Mouse (Mus musculus): ENCODE data around the gene Fam78a. TPM values are rescaled to one million over a fixed set of nuclear protein-coding genes. Genes with fewer than 3 reads are reported as not detected.

Gene Fam78a
- polyA plus RNA-seq, 1 experiment from 2014 or later: 0.82 TPM

- TF ChIP-seq CTCF (IDR thresholded peaks at IDR 0.05; ENCODE audit: low read depth): no peak
- no peak overlapping the region for H3K4me2 ChIP-seq (ENCODE audit: low read length)
- 76% methylated on average over 5 of the region's 5 CpGs for WGBS
- no peak overlapping the region for H3K4me3 ChIP-seq (replicated peaks; ENCODE audit: low read depth, low read length)
- no peaks in the 10 kb centered on the region for H3K4me1 ChIP-seq (replicated peaks; ENCODE audit: insufficient read depth, low read length)
- no peak overlapping the region for H3K9ac ChIP-seq (ENCODE audit: low read depth, low read length)
- H3K9me3 ChIP-seq (replicated peaks; ENCODE audit: low read length): no peaks in the 10 kb centered on the region
- ATAC-seq (replicated peaks; ENCODE audit: low FRiP score, low read depth) (no peak), DNase-seq (ENCODE audit: low spot score) (no peak)
- H3K27me3 ChIP-seq (ENCODE audit: insufficient read depth, low read length): no peaks in the 10 kb centered on the region
- H3K36me3 ChIP-seq (ENCODE audit: insufficient read depth, low read length): no peaks in the 10 kb centered on the region
- H3K27ac ChIP-seq: no peak overlapping the region
Observed at GRCm38 (mm10) chr2:32065371-32065791, 19.3 kb downstream of the Fam78a start.

GRCm38 (mm10) chr2:32064913-32065312 lies 19.7 kb downstream of the Fam78a start:
- H3K9ac ChIP-seq (ENCODE audit: low read depth, low read length): no peak overlapping the region
- no peaks in the 10 kb centered on the region for H3K36me3 ChIP-seq (ENCODE audit: insufficient read depth, low read length)
- no peak overlapping the region for H3K27ac ChIP-seq
- DNase-seq (ENCODE audit: low spot score): no peak
- ATAC-seq (replicated peaks; ENCODE audit: low FRiP score, low read depth): no peak
- no peak overlapping the region for H3K4me2 ChIP-seq (ENCODE audit: low read length)
- no peak for TF ChIP-seq CTCF (IDR thresholded peaks at IDR 0.05; ENCODE audit: low read depth)
- H3K27me3 ChIP-seq (ENCODE audit: insufficient read depth, low read length): no peaks in the 10 kb centered on the region
- H3K4me1 ChIP-seq (replicated peaks; ENCODE audit: insufficient read depth, low read length): no peaks in the 10 kb centered on the region
- no peak overlapping the region for H3K4me3 ChIP-seq (replicated peaks; ENCODE audit: low read depth, low read length)
- WGBS: 63% methylated on average over 13 of the region's 13 CpGs
- H3K9me3 ChIP-seq (replicated peaks; ENCODE audit: low read length): no peaks in the 10 kb centered on the region

DNA sequence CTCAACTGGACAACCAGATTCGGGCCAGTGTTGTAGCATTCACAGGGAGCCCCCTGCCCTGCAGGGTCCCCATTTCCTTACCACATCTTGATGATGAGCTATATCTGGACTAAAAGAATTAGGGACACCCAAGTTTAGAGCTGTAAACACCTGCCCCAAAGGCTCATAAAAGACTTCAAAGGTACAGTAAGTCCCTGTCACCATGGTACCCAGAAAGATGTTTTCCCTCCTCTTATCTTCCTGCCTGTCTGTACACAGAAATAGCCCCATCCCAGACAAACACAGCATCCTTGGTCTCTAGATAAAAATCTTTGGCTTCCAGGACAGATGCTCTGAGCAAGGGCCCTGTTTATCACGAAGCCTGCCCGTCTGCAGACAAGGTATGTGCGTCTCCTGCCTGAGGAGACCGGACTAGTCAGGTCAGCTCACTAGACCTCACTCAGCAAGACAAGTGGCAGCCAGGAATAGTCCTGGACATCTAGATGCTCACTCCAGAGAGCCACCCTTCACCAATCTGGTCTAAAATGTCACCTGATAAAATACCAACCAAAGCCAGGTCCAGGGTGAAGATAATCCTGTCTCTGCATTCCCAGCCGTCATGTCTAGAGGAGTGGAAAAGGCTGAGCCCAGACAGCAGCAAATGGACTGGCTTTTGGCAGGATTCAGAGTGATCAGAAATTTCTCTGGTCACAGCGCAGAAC lies 21.1 kb downstream of the Fam78a start:
- no peak overlapping the region for H3K9ac ChIP-seq (ENCODE audit: low read depth, low read length)
- no peak overlapping the region for H3K4me3 ChIP-seq (replicated peaks; ENCODE audit: low read depth, low read length)
- H3K27ac ChIP-seq: no peak overlapping the region
- no peak overlapping the region for H3K4me2 ChIP-seq (ENCODE audit: low read length)
- DNase-seq (ENCODE audit: low spot score): no peak
- no peak for TF ChIP-seq CTCF (IDR thresholded peaks at IDR 0.05; ENCODE audit: low read depth)
- WGBS: 76% methylated on average over 7 of the region's 7 CpGs
- no peaks in the 10 kb centered on the region for H3K4me1 ChIP-seq (replicated peaks; ENCODE audit: insufficient read depth, low read length)
- no peaks in the 10 kb centered on the region for H3K9me3 ChIP-seq (replicated peaks; ENCODE audit: low read length)
- ATAC-seq (replicated peaks; ENCODE audit: low FRiP score, low read depth): no peak
- no peaks in the 10 kb centered on the region for H3K27me3 ChIP-seq (ENCODE audit: insufficient read depth, low read length)
- no peaks in the 10 kb centered on the region for H3K36me3 ChIP-seq (ENCODE audit: insufficient read depth, low read length)

- no peaks in the 10 kb centered on the region for H3K27me3 ChIP-seq (ENCODE audit: insufficient read depth, low read length)
- H3K9me3 ChIP-seq (replicated peaks; ENCODE audit: low read length): no peaks in the 10 kb centered on the region
- ATAC-seq (replicated peaks; ENCODE audit: low FRiP score, low read depth) (no peak), DNase-seq (ENCODE audit: low spot score) (no peak)
- H3K4me3 ChIP-seq (replicated peaks; ENCODE audit: low read depth, low read length): no peak overlapping the region
- H3K4me2 ChIP-seq (ENCODE audit: low read length): no peak overlapping the region
- TF ChIP-seq CTCF (IDR thresholded peaks at IDR 0.05; ENCODE audit: low read depth): no peak
- H3K9ac ChIP-seq (ENCODE audit: low read depth, low read length): no peak overlapping the region
- 90% methylated on average over 15 of the region's 15 CpGs for WGBS
- no peak overlapping the region for H3K27ac ChIP-seq
- H3K4me1 ChIP-seq (replicated peaks; ENCODE audit: insufficient read depth, low read length): no peaks in the 10 kb centered on the region
- no peaks in the 10 kb centered on the region for H3K36me3 ChIP-seq (ENCODE audit: insufficient read depth, low read length)
Observed at GRCm38 (mm10) chr2:32062626-32063410, 21.8 kb downstream of the Fam78a start.

- no peak overlapping the region for H3K4me3 ChIP-seq (replicated peaks; ENCODE audit: low read depth, low read length)
- H3K4me2 ChIP-seq (ENCODE audit: low read length): no peak overlapping the region
- no peak for DNase-seq (ENCODE audit: low spot score)
- no peak for TF ChIP-seq CTCF (IDR thresholded peaks at IDR 0.05; ENCODE audit: low read depth)
- ATAC-seq (replicated peaks; ENCODE audit: low FRiP score, low read depth): no peak
- H3K9me3 ChIP-seq (replicated peaks; ENCODE audit: low read length): no peaks in the 10 kb centered on the region
- H3K4me1 ChIP-seq (replicated peaks; ENCODE audit: insufficient read depth, low read length): no peaks in the 10 kb centered on the region
- no peak overlapping the region for H3K27ac ChIP-seq
- H3K27me3 ChIP-seq (ENCODE audit: insufficient read depth, low read length): no peaks in the 10 kb centered on the region
- no peak overlapping the region for H3K9ac ChIP-seq (ENCODE audit: low read depth, low read length)
- H3K36me3 ChIP-seq (ENCODE audit: insufficient read depth, low read length): no peaks in the 10 kb centered on the region
- 58% methylated on average over 12 of the region's 12 CpGs for WGBS
Observed at GRCm38 (mm10) chr2:32061722-32062505, 22.7 kb downstream of the Fam78a start.

DNA sequence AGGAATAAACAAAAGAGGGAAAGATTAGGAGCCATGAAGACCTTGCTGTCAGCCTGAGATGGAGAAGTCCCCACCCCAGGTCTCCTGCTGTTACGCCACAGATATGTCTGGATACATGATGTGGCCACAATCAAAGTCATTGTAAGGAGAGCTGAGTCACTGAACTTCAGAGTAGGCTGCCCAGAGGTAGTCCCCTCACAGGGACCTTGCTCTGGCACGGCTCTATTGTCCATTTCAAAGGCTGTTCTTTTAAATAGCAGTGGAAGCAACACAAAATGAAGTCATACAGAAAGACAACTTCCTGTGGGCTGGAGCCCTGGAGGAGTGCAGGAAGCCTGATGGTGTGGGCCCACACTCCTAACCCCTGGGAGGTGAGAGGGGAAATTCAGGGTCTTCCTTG lies 23.5 kb downstream of the Fam78a start:
- no peak for TF ChIP-seq CTCF (IDR thresholded peaks at IDR 0.05; ENCODE audit: low read depth)
- ATAC-seq (replicated peaks; ENCODE audit: low FRiP score, low read depth) (no peak), DNase-seq (ENCODE audit: low spot score) (no peak)
- H3K4me2 ChIP-seq (ENCODE audit: low read length): no peak overlapping the region
- H3K4me1 ChIP-seq (replicated peaks; ENCODE audit: insufficient read depth, low read length): no peaks in the 10 kb centered on the region
- H3K36me3 ChIP-seq (ENCODE audit: insufficient read depth, low read length): no peaks in the 10 kb centered on the region
- no peak overlapping the region for H3K9ac ChIP-seq (ENCODE audit: low read depth, low read length)
- 75% methylated on average over 2 of the region's 2 CpGs for WGBS
- H3K4me3 ChIP-seq (replicated peaks; ENCODE audit: low read depth, low read length): no peak overlapping the region
- H3K27ac ChIP-seq: no peak overlapping the region
- no peaks in the 10 kb centered on the region for H3K9me3 ChIP-seq (replicated peaks; ENCODE audit: low read length)
- H3K27me3 ChIP-seq (ENCODE audit: insufficient read depth, low read length): no peaks in the 10 kb centered on the region

All from kidney, postnatal 0 days (tissue).